Mouse (Mus musculus) embryonic facial prominence, embryonic 11.5 days (tissue): ENCODE data around the gene Prkd2. TPM values are rescaled to one million over a fixed set of nuclear protein-coding genes. Genes with fewer than 3 reads are reported as not detected.

Experiments used
- ATAC-seq: fragments of 200-750 bp; cut with Nextera tagmentation; replicated peaks from 2 replicates; pipeline ENCODE4 v1.8.0; 2017; ENCODE audit warnings: low read depth; ENCODE audit not compliant: insufficient number of reproducible peaks, low FRiP score, low TSS enrichment
- DNase-seq: peaks from one replicate; pipeline ENCODE4 v3.0.0-alpha.2; 2015; ENCODE audit warnings: low spot score
- H3K27ac ChIP-seq: fragments of 300-500 bp; sonication (generic); replicated peaks from 2 replicates; pipeline ENCODE4 v1.5.1; 2014; ENCODE audit warnings: mild to moderate bottlenecking, low read depth, low read length, control low read depth
- H3K27me3 ChIP-seq: fragments of 300-500 bp; sonication (generic); 2 replicates; pipeline ENCODE4 v1.6.1; 2014; ENCODE audit warnings: mild to moderate bottlenecking, low read length, moderate library complexity, mixed read lengths; ENCODE audit not compliant: control insufficient read depth, insufficient read depth
- H3K36me3 ChIP-seq: fragments of 300-500 bp; sonication (generic); replicated peaks from 2 replicates; pipeline ENCODE4 v1.6.1; 2014; ENCODE audit warnings: low read depth, mild to moderate bottlenecking, low read length, moderate library complexity, mixed read lengths; ENCODE audit not compliant: control insufficient read depth, insufficient read depth
- H3K4me1 ChIP-seq: fragments of 300-500 bp; sonication (generic); 2 replicates; pipeline ENCODE4 v1.6.1; 2014; ENCODE audit warnings: low read length, mixed read lengths; ENCODE audit not compliant: control insufficient read depth, insufficient read depth
- H3K4me2 ChIP-seq: fragments of 300-500 bp; sonication (generic); 2 replicates; pipeline ENCODE4 v1.6.1; 2014; ENCODE audit warnings: low read depth, mild to moderate bottlenecking, control low read depth, low read length, moderate library complexity
- H3K4me3 ChIP-seq: fragments of 300-500 bp; sonication (generic); 2 replicates; pipeline ENCODE4 v1.5.1; 2014; ENCODE audit warnings: low read depth, low read length, control low read depth
- H3K9ac ChIP-seq: fragments of 300-500 bp; sonication (generic); replicated peaks from 2 replicates; pipeline ENCODE4 v1.6.1; 2014; ENCODE audit warnings: mild to moderate bottlenecking, control low read depth, low read length
- H3K9me3 ChIP-seq: fragments of 300-500 bp; sonication (generic); replicated peaks from 2 replicates; pipeline ENCODE4 v1.6.1; 2016; ENCODE audit warnings: mild to moderate bottlenecking, low read length, inconsistent platforms, mixed read lengths; ENCODE audit not compliant: control insufficient read depth
- WGBS: fragments of 180-500 bp; shearing (Covaris S2); extraction: QIAGEN DNeasy Blood & Tissue Kit; methylation state at CpG from one replicate; pipeline ENCODE4 v1.1.7; 2014; 5-methylcytosine and 5-hydroxymethylcytosine counted together
- polyA plus RNA-seq: library from polyadenylated mRNA; unstranded; fragments of >200 nt; fragmentation: Nextera tagmentation; extraction: Ambion mirVana; gene quantifications from 2 replicates; pipeline ENCODE4 v1.2.1, GENCODE M21; 2014

The Prkd2 gene
- polyA plus RNA-seq, 1 experiment from 2014 or later = 10.1 TPM

GRCm38 (mm10) chr7:16903439-16903955, 60.8 kb downstream of the Prkd2 start:
- Histone ChIP-seq H3K27me3 (no peaks in the 10 kb centered on the region), H3K9me3 (no peaks in the 10 kb centered on the region), H3K36me3 (no peaks in the 10 kb centered on the region), H3K4me2 (no peak overlapping the region), H3K4me3 (no peak overlapping the region), H3K4me1 (peaks cover 3% of the 10 kb centered on the region), H3K9ac (no peak overlapping the region), H3K27ac (no peak overlapping the region)
- no peak for DNase-seq
- WGBS = 85% methylated on average over 2 of the region's 2 CpGs
- ATAC-seq = no peak

DNA sequence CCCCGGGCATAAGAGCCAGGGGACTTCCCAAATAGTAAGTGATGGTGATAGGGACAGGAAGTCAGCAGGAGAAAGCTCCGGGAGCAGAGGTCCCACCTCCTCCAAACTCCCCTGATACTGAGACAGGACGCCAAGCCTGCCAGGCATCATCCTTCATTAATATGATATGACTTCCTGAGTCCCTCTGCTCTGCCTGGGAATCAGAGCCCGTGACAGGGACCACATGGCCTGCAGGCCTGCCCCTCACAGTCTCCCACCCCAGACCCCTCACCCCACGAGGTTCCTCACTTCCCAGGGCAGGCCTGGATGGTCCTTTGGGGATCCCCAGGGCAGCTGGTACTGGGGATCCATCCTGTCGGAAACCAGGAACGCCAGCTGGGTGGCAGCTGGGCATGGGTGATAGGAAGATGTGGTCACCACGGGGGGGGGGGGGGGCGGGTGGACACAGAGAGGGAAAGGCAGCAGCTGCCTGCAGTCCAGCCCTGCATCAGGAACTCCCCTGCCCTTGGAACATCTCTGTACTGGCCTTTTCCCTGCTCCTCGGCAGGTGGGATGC, 61.5 kb downstream of the Prkd2 start:
- H3K4me3 ChIP-seq = no peak overlapping the region
- no peak overlapping the region for H3K4me2 ChIP-seq
- DNase-seq (no peak), ATAC-seq (no peak)
- H3K9me3 ChIP-seq = no peaks in the 10 kb centered on the region
- H3K36me3 ChIP-seq = no peaks in the 10 kb centered on the region
- H3K27ac ChIP-seq = no peak overlapping the region
- no peaks in the 10 kb centered on the region for H3K27me3 ChIP-seq
- no peak overlapping the region for H3K9ac ChIP-seq
- 43% methylated on average over 9 of the region's 10 CpGs for WGBS
- peaks cover 3% of the 10 kb centered on the region for H3K4me1 ChIP-seq

DNA sequence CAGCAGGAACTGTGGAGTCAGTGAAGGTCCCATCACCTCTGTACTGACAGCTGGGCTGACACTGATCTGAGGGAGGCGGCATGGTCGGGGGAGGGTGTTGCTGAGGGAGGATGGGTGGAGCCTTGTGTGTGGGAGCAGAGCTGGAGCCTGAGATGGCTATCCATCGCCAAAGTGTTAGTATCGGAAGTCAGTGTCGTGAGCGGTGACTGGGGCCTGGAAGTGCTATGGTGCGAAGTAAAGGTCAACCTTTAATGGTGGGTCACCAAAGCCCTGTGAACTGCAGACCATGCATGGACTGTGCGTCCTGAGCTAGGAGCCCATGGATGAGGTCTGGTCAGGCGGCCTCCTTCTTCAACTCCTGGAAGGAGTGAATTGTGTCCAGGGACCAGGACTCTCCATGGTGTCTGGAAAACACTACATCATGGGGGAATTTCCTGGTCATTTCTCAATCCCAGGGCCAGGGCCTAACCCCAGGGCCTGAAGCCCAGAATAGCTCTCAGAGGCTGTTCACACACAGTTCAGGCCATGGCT, 62.9 kb downstream of the Prkd2 start:
- 44% methylated on average over 9 of the region's 9 CpGs for WGBS
- no peak for DNase-seq
- peaks cover 3% of the 10 kb centered on the region for H3K4me1 ChIP-seq
- no peak overlapping the region for H3K27ac ChIP-seq
- H3K9ac ChIP-seq = no peak overlapping the region
- H3K9me3 ChIP-seq = no peaks in the 10 kb centered on the region
- H3K27me3 ChIP-seq = no peaks in the 10 kb centered on the region
- no peak overlapping the region for H3K4me2 ChIP-seq
- ATAC-seq = no peak
- no peak overlapping the region for H3K4me3 ChIP-seq
- H3K36me3 ChIP-seq = no peaks in the 10 kb centered on the region

GRCm38 (mm10) chr7:16906281-16906680, 63.6 kb downstream of the Prkd2 start, which contains the start of gene Ptgir:
Ptgir (plus strand) TSS chr7:16906490.
- H3K9me3 ChIP-seq = no peaks in the 10 kb centered on the region
- no peak within 1 kb of the TSS; the same call in 1 of the 2 replicates for H3K9ac ChIP-seq
- H3K4me2 ChIP-seq = no peak within 1 kb of the TSS; the same call in 1 of the 2 replicates
- H3K4me1 ChIP-seq = peaks cover 3% of the 10 kb centered on the region; the same call in 1 of the 2 replicates
- no peak within 1 kb of the TSS for H3K4me3 ChIP-seq
- H3K36me3 ChIP-seq = no peaks in the 10 kb centered on the region
- no peak for DNase-seq
- no peaks in the 10 kb centered on the region for H3K27me3 ChIP-seq
- no peak within 1 kb of the TSS for H3K27ac ChIP-seq
- 16% methylated on average over 6 of the region's 6 CpGs for WGBS
- no peak for ATAC-seq

- H3K4me1 ChIP-seq = peaks cover 3% of the 10 kb centered on the region; the same call in 1 of the 2 replicates
- no peak overlapping the region for H3K9ac ChIP-seq
- H3K27me3 ChIP-seq = no peaks in the 10 kb centered on the region
- H3K36me3 ChIP-seq = no peaks in the 10 kb centered on the region
- H3K4me3 ChIP-seq = no peak overlapping the region
- DNase-seq = no peak
- no peak overlapping the region; the same call in 1 of the 2 replicates for H3K4me2 ChIP-seq
- H3K27ac ChIP-seq = no peak overlapping the region
- no peaks in the 10 kb centered on the region for H3K9me3 ChIP-seq
- ATAC-seq = no peak
- WGBS = 92% methylated on average over 41 of the region's 41 CpGs
Observed at GRCm38 (mm10) chr7:16906889-16907559, 64.3 kb downstream of the Prkd2 start.

GRCm38 (mm10) chr7:16907842-16908241, 65.1 kb downstream of the Prkd2 start:
- DNase-seq (no peak), ATAC-seq (no peak)
- Histone ChIP-seq H3K27me3 (no peaks in the 10 kb centered on the region), H3K4me3 (no peak overlapping the region), H3K9me3 (no peaks in the 10 kb centered on the region), H3K9ac (no peak overlapping the region), H3K27ac (no peak overlapping the region), H3K36me3 (no peaks in the 10 kb centered on the region), H3K4me1 (peaks cover 3% of the 10 kb centered on the region; the same call in 1 of the 2 replicates), H3K4me2 (no peak overlapping the region)
- 82% methylated on average over 7 of the region's 7 CpGs for WGBS

GRCm38 (mm10) chr7:16908367-16908766, 65.7 kb downstream of the Prkd2 start:
- Histone ChIP-seq H3K36me3 (no peaks in the 10 kb centered on the region), H3K4me2 (no peak overlapping the region), H3K4me3 (no peak overlapping the region), H3K27ac (no peak overlapping the region), H3K9ac (no peak overlapping the region), H3K4me1 (peaks cover 3% of the 10 kb centered on the region; the same call in 1 of the 2 replicates), H3K9me3 (no peaks in the 10 kb centered on the region), H3K27me3 (no peaks in the 10 kb centered on the region)
- DNase-seq (no peak), ATAC-seq (no peak)
- WGBS = 42% methylated on average over 11 of the region's 11 CpGs

DNA sequence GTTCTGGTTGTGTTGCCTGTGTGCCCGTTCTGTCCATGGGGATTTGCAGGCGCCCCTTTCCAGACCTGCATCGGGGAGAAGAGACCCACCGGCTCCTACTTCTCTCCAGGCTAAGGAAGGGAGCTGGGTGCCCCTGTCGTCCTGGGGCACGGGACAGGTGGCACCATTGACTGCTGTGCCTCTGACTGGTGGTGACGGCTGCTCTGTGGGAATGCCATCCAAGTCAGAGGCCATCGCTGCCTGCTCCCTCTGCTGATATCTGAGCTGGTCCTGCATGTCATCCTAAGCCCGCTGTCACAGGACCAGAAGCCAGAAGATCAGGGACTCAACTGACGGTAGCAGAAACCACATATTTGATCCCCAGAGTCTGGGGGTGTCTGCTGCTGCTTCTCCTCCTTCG, 66.2 kb downstream of the Prkd2 start:
- Histone ChIP-seq H3K27ac (no peak overlapping the region), H3K9me3 (no peaks in the 10 kb centered on the region), H3K27me3 (no peaks in the 10 kb centered on the region), H3K9ac (no peak overlapping the region), H3K36me3 (no peaks in the 10 kb centered on the region), H3K4me2 (no peak overlapping the region), H3K4me1 (peaks cover 3% of the 10 kb centered on the region; the same call in 1 of the 2 replicates), H3K4me3 (no peak overlapping the region)
- ATAC-seq = no peak
- DNase-seq = no peak
- WGBS = 61% methylated on average over 11 of the region's 11 CpGs
